Mouse (Mus musculus): ENCODE measurements at regions not wholly inside any gene's neighbourhood (a gene's known extent, or its start where the extent isn't known, plus 50 kb on each side); places are given as distances from the start of the nearest gene placed in this dataset.

DNA sequence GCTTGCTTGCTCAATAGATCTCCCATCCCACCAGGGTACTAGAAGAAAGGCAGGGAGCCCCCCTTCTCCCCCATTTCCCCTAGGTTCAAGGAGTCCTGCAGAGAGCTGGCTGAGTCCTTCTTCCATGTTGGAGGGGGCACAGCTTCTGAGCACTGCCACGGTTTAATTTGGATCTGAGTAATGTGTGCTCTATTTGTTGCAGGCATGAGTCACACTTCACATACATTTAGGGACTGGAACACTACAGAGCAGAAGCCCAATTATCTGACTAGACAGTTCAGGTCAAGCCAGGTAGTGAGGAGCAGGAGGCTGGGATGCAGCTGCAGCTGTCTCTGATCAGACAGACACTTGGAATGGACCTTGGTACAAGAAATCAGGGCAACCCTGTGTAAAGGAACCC is 644.1 kb upstream of the Fam19a5 start:
- H3K4me1 ChIP-seq (ENCODE audit: control insufficient read depth, insufficient read depth, low read length) = no peaks in the 10 kb centered on the region
- H3K4me2 ChIP-seq (replicated peaks; ENCODE audit: low read depth, low read length, severe bottlenecking) = no peak overlapping the region
- 64% methylated on average over 1 of the region's 1 CpGs for WGBS
- no peaks in the 10 kb centered on the region for H3K9me3 ChIP-seq (ENCODE audit: control insufficient read depth, low read length)
- DNase-seq (ENCODE audit: low spot score) (no peak), ATAC-seq (ENCODE audit: low FRiP score, low read depth) (no peak)
- H3K27me3 ChIP-seq (ENCODE audit: control insufficient read depth, insufficient read depth, low read length) = no peaks in the 10 kb centered on the region
- H3K9ac ChIP-seq (ENCODE audit: low read depth, low read length, severe bottlenecking) = no peak overlapping the region
- H3K4me3 ChIP-seq (replicated peaks; ENCODE audit: low read length) = no peak overlapping the region
- no peak for TF ChIP-seq POLR2A (IDR thresholded peaks at IDR 0.05; ENCODE audit: borderline replicate concordance, extremely low read depth, insufficient read depth, insufficient read length)
- H3K27ac ChIP-seq (replicated peaks; ENCODE audit: low read depth, low read length) = no peak overlapping the region
- H3K36me3 ChIP-seq (ENCODE audit: control insufficient read depth, insufficient read depth, low read length) = no peaks in the 10 kb centered on the region

DNA sequence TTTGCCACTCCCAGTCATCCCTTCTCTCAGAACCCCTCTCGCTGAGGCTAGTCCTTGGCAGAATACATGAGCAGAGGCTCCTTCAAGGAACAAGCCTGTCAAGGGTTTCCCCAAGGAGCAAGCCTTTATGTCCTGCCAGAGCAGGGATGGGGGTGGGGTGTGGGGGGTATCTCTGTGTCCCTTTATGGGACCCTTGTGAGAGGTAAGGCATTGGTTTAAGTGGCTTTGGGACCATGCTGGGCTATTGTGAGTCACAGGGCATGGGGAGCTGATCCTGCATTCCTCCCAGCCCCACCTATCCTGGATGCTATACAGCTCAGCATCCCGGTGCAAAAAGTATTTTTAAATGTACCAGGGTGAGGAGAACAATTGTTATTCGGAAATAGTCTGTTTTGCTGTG is 641.1 kb upstream of the Fam19a5 start:
- no peaks in the 10 kb centered on the region for H3K27me3 ChIP-seq (ENCODE audit: control insufficient read depth, insufficient read depth, low read length)
- H3K4me3 ChIP-seq (replicated peaks; ENCODE audit: low read length) = no peak overlapping the region
- no peak overlapping the region for H3K9ac ChIP-seq (ENCODE audit: low read depth, low read length, severe bottlenecking)
- ATAC-seq (ENCODE audit: low FRiP score, low read depth) (no peak), DNase-seq (ENCODE audit: low spot score) (no peak)
- H3K27ac ChIP-seq (replicated peaks; ENCODE audit: low read depth, low read length) = no peak overlapping the region
- no peaks in the 10 kb centered on the region for H3K4me1 ChIP-seq (ENCODE audit: control insufficient read depth, insufficient read depth, low read length)
- H3K36me3 ChIP-seq (ENCODE audit: control insufficient read depth, insufficient read depth, low read length) = no peaks in the 10 kb centered on the region
- TF ChIP-seq POLR2A (IDR thresholded peaks at IDR 0.05; ENCODE audit: borderline replicate concordance, extremely low read depth, insufficient read depth, insufficient read length) = no peak
- no peak overlapping the region for H3K4me2 ChIP-seq (replicated peaks; ENCODE audit: low read depth, low read length, severe bottlenecking)
- H3K9me3 ChIP-seq (ENCODE audit: control insufficient read depth, low read length) = no peaks in the 10 kb centered on the region
- 34% methylated on average over 3 of the region's 3 CpGs for WGBS

DNA sequence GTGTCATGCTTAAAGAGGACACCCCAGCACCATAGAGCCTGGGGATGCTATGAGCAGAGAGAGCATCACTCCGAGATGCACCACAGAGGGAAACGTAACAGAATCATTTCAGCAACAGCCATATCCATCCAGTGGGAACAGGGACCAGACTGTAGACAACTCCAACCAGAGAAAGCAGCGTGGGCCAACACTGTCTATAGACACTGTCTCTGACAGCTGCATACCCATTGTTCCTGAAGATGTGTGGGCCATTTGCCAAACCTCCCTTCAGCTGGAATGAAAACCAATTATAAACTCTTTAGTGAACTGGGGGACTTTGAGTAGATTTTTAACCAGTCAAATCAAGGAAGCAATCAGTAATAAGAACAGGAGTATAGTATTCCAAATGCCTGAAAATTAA is 630.8 kb upstream of the Fam19a5 start:
- H3K9me3 ChIP-seq (ENCODE audit: control insufficient read depth, low read length) = no peaks in the 10 kb centered on the region
- WGBS = 80% methylated on average over 3 of the region's 3 CpGs
- H3K4me3 ChIP-seq (replicated peaks; ENCODE audit: low read length) = no peak overlapping the region
- no peak for TF ChIP-seq POLR2A (IDR thresholded peaks at IDR 0.05; ENCODE audit: borderline replicate concordance, extremely low read depth, insufficient read depth, insufficient read length)
- ATAC-seq (ENCODE audit: low FRiP score, low read depth) (no peak), DNase-seq (ENCODE audit: low spot score) (no peak)
- no peaks in the 10 kb centered on the region for H3K4me1 ChIP-seq (ENCODE audit: control insufficient read depth, insufficient read depth, low read length)
- H3K27ac ChIP-seq (replicated peaks; ENCODE audit: low read depth, low read length) = no peak overlapping the region
- no peak overlapping the region for H3K9ac ChIP-seq (ENCODE audit: low read depth, low read length, severe bottlenecking)
- H3K4me2 ChIP-seq (replicated peaks; ENCODE audit: low read depth, low read length, severe bottlenecking) = no peak overlapping the region
- no peaks in the 10 kb centered on the region for H3K36me3 ChIP-seq (ENCODE audit: control insufficient read depth, insufficient read depth, low read length)
- H3K27me3 ChIP-seq (ENCODE audit: control insufficient read depth, insufficient read depth, low read length) = no peaks in the 10 kb centered on the region

DNA sequence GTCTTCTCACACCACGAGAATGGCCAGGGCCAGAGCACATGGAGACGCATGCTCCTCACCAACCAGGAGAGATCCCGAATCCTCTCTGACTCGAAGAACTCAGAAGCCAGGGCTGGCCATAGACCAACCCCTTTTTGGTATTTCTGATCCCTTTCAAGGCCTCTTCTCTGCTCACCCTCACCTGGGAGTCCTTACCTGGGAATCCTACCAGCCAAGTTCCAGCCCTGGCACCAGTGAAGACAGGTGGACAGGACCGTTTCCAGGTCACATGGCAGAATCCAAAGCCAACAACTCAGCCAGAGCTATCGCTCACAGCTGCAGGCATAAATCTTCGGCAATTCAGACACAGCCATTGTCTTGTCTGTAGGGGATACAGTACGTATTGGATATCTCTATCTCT is 626.2 kb upstream of the Fam19a5 start:
- Histone ChIP-seq H3K9ac (ENCODE audit: low read depth, low read length, severe bottlenecking) (no peak overlapping the region), H3K27me3 (ENCODE audit: control insufficient read depth, insufficient read depth, low read length) (no peaks in the 10 kb centered on the region)

DNA sequence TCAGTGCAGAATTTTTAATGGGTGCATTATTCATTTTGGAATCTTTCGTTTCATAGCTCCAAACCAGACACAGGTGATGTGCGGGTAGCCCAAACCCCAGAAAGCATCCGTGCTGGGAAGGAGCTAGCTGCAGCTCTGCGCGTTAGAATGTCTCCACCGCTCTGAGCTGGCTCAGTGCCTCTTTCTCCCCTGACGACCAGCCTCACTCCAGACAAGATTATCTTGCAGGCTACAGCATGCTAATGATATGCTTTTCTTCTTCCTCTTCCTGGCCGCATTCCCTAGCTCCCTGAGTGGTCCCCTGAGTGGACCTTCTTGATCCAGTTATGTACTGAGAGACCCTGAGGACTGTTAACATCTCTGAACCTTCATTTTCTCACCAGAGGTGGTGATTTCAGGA is 624.4 kb upstream of the Fam19a5 start:
- Histone ChIP-seq H3K36me3 (ENCODE audit: control insufficient read depth, insufficient read depth, low read length) (no peaks in the 10 kb centered on the region), H3K4me3 (replicated peaks; ENCODE audit: low read length) (no peak overlapping the region), H3K9ac (ENCODE audit: low read depth, low read length, severe bottlenecking) (no peak overlapping the region), H3K4me1 (ENCODE audit: control insufficient read depth, insufficient read depth, low read length) (no peaks in the 10 kb centered on the region), H3K9me3 (ENCODE audit: control insufficient read depth, low read length) (no peaks in the 10 kb centered on the region), H3K27ac (replicated peaks; ENCODE audit: low read depth, low read length) (no peak overlapping the region), H3K4me2 (replicated peaks; ENCODE audit: low read depth, low read length, severe bottlenecking) (no peak overlapping the region), H3K27me3 (ENCODE audit: control insufficient read depth, insufficient read depth, low read length) (no peaks in the 10 kb centered on the region)
- TF ChIP-seq POLR2A (IDR thresholded peaks at IDR 0.05; ENCODE audit: borderline replicate concordance, extremely low read depth, insufficient read depth, insufficient read length) = no peak
- 57% methylated on average over 8 of the region's 8 CpGs for WGBS
- DNase-seq (ENCODE audit: low spot score) (no peak), ATAC-seq (ENCODE audit: low FRiP score, low read depth) (no peak)

More for the DNA sequence above, 626.2 kb upstream of the Fam19a5 start:
- Histone ChIP-seq H3K4me2 (replicated peaks; ENCODE audit: low read depth, low read length, severe bottlenecking) (no peak overlapping the region), H3K4me3 (replicated peaks; ENCODE audit: low read length) (no peak overlapping the region), H3K27ac (replicated peaks; ENCODE audit: low read depth, low read length) (no peak overlapping the region), H3K9me3 (ENCODE audit: control insufficient read depth, low read length) (no peaks in the 10 kb centered on the region), H3K36me3 (ENCODE audit: control insufficient read depth, insufficient read depth, low read length) (no peaks in the 10 kb centered on the region), H3K4me1 (ENCODE audit: control insufficient read depth, insufficient read depth, low read length) (no peaks in the 10 kb centered on the region)
- ATAC-seq (ENCODE audit: low FRiP score, low read depth) (no peak), DNase-seq (ENCODE audit: low spot score) (no peak)
- no peak for TF ChIP-seq POLR2A (IDR thresholded peaks at IDR 0.05; ENCODE audit: borderline replicate concordance, extremely low read depth, insufficient read depth, insufficient read length)
- 92% methylated on average over 8 of the region's 8 CpGs for WGBS

DNA sequence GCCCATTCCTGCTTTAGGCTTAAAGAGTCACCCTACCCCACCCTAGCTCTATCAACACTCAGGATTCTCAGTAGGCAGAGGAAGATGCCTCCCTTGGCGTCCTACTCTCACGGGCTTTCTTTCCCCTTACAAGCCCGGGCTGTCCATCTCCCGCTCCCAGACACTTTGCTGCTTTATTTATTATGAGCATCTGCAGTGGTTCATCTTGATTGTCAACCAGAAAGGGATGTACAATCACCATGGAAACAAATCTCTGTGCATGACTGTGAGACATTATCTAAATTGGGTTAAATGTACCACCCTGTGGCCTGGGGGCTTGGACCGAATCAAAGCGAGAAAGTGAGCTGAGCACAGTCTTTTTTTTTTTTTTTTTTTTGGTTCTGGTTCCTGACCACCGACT is 623.9 kb upstream of the Fam19a5 start:
- no peak overlapping the region for H3K4me2 ChIP-seq (replicated peaks; ENCODE audit: low read depth, low read length, severe bottlenecking)
- no peaks in the 10 kb centered on the region for H3K27me3 ChIP-seq (ENCODE audit: control insufficient read depth, insufficient read depth, low read length)
- no peaks in the 10 kb centered on the region for H3K4me1 ChIP-seq (ENCODE audit: control insufficient read depth, insufficient read depth, low read length)
- no peaks in the 10 kb centered on the region for H3K9me3 ChIP-seq (ENCODE audit: control insufficient read depth, low read length)
- TF ChIP-seq POLR2A (IDR thresholded peaks at IDR 0.05; ENCODE audit: borderline replicate concordance, extremely low read depth, insufficient read depth, insufficient read length) = no peak
- no peak overlapping the region for H3K9ac ChIP-seq (ENCODE audit: low read depth, low read length, severe bottlenecking)
- no peaks in the 10 kb centered on the region for H3K36me3 ChIP-seq (ENCODE audit: control insufficient read depth, insufficient read depth, low read length)
- DNase-seq (ENCODE audit: low spot score) (no peak), ATAC-seq (ENCODE audit: low FRiP score, low read depth) (no peak)
- no peak overlapping the region for H3K27ac ChIP-seq (replicated peaks; ENCODE audit: low read depth, low read length)
- WGBS = 42% methylated on average over 7 of the region's 7 CpGs
- no peak overlapping the region for H3K4me3 ChIP-seq (replicated peaks; ENCODE audit: low read length)
